ENCODE assay signal across 33 mouse cellular contexts in the genomic region with DNA sequence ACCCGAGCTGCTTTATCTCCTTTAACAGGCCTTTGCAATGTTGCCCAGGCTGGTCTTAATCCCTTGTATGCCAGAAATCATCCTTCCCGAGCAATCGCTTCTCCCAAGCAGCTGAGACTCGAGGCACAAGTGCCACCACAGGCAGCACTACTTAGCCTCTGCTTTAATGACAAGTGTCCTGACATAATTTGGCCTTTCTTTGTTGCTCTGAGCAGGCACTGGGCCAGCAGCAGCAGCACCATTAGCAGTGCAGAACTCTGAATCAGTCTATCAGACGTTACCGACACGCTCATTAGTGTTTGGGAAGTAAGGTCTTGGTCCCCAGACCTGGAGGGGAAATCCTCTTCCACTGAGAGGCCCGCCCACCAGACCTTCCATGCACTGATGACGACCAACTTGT. TPM values are rescaled to one million over a fixed set of nuclear protein-coding genes. Genes with fewer than 3 reads are reported as not detected.
DNase-seq lines count a peak whose midpoint lies in the region; ATAC-seq and TF ChIP-seq lines count a peak whose summit lies in the region.
"Had no signal": no experiment of that assay in that cellular context is flagged by ENCODE, and none has a peak within 500 bp of the region (broad histone marks: within the 10 kb centered on the region; RNA-seq: fewer than 3 reads in every experiment).

No protein-coding gene starts in this region.

- peak; percentile 19; the same call in 1 of the 2 replicates for ATAC-seq in forebrain, embryonic 13.5 days
- no peak for ATAC-seq in forebrain, postnatal 0 days
- no peak for ATAC-seq in intestine, embryonic 15.5 days
- ATAC-seq: forebrain, embryonic 16.5 days had no signal

- H3K27me3 ChIP-seq in forebrain, embryonic 13.5 days: no peaks in the 10 kb centered on the region
- H3K27me3 ChIP-seq in forebrain, postnatal 0 days (ENCODE audit: insufficient read depth, low read length): no peaks in the 10 kb centered on the region
- no peaks in the 10 kb centered on the region for H3K27me3 ChIP-seq in intestine, embryonic 15.5 days (replicated peaks)
- H3K27me3 ChIP-seq: embryonic facial prominence, embryonic 12.5 days; hindbrain, embryonic 12.5 days; hindbrain, embryonic 15.5 days had no signal

- 42% methylated on average over 9 of the region's 9 CpGs for WGBS in forebrain, embryonic 13.5 days
- WGBS in forebrain, postnatal 0 days: 33% methylated on average over 9 of the region's 9 CpGs
- WGBS in intestine, embryonic 15.5 days: 83% methylated on average over 9 of the region's 9 CpGs

- H3K27ac ChIP-seq in forebrain, embryonic 13.5 days: peak overlapping the region; percentile 66
- no peak overlapping the region for H3K27ac ChIP-seq in forebrain, postnatal 0 days (ENCODE audit: low read depth, low read length)
- H3K27ac ChIP-seq in layer of hippocampus, adult 2 months: peak overlapping the region; percentile 39; the same call in 1 of the 2 replicates
- no peak overlapping the region for H3K27ac ChIP-seq in intestine, embryonic 15.5 days
- H3K27ac ChIP-seq: embryonic facial prominence, embryonic 12.5 days; embryonic facial prominence, embryonic 15.5 days; gastrocnemius, adult 2 months; hindbrain, embryonic 12.5 days; hindbrain, embryonic 15.5 days had no signal

- H3K4me2 ChIP-seq in forebrain, embryonic 13.5 days: no peak overlapping the region
- no peak overlapping the region for H3K4me2 ChIP-seq in forebrain, postnatal 0 days (ENCODE audit: low read depth)
- no peak overlapping the region for H3K4me2 ChIP-seq in intestine, embryonic 15.5 days (replicated peaks)
- H3K4me2 ChIP-seq: embryonic facial prominence, embryonic 12.5 days; embryonic facial prominence, embryonic 15.5 days; heart, embryonic 11.5 days; hindbrain, embryonic 12.5 days; hindbrain, embryonic 15.5 days had no signal

- TF ChIP-seq CTCF in forebrain, postnatal 0 days (IDR thresholded peaks at IDR 0.05; ENCODE audit: low read depth): no peak
- TF ChIP-seq CTCF in layer of hippocampus, adult 2 months (conservative IDR thresholded peaks at IDR 0.05): no peak

- H3K4me1 ChIP-seq in forebrain, embryonic 13.5 days: peaks cover 28% of the 10 kb centered on the region
- no peaks in the 10 kb centered on the region for H3K4me1 ChIP-seq in forebrain, postnatal 0 days (ENCODE audit: insufficient read depth)
- no peaks in the 10 kb centered on the region for H3K4me1 ChIP-seq in intestine, embryonic 15.5 days (replicated peaks)

- H3K36me3 ChIP-seq in forebrain, embryonic 13.5 days (ENCODE audit: poor library complexity, severe bottlenecking): peaks cover 75% of the 10 kb centered on the region
- peaks cover 42% of the 10 kb centered on the region for H3K36me3 ChIP-seq in forebrain, postnatal 0 days (ENCODE audit: insufficient read depth)
- H3K36me3 ChIP-seq in intestine, embryonic 15.5 days: 0 out of 2 replicates have a peak, but pooled peaks cover 4% of the 10 kb centered on the region
- H3K36me3 ChIP-seq: embryonic facial prominence, embryonic 15.5 days; G1E had no signal

- no peak overlapping the region for H3K4me3 ChIP-seq in forebrain, embryonic 13.5 days
- no peak overlapping the region for H3K4me3 ChIP-seq in forebrain, postnatal 0 days (ENCODE audit: low read depth, low read length)
- no peak overlapping the region for H3K4me3 ChIP-seq in layer of hippocampus, adult 2 months
- H3K4me3 ChIP-seq in intestine, embryonic 15.5 days (replicated peaks): no peak overlapping the region
- H3K4me3 ChIP-seq: embryonic facial prominence, embryonic 12.5 days; embryonic facial prominence, embryonic 15.5 days; gastrocnemius, adult 2 months; hindbrain, embryonic 12.5 days; hindbrain, embryonic 15.5 days had no signal

- H3K9ac ChIP-seq in forebrain, embryonic 13.5 days: no peak overlapping the region; the same call in 1 of the 2 replicates
- no peak overlapping the region for H3K9ac ChIP-seq in forebrain, postnatal 0 days
- H3K9ac ChIP-seq in intestine, embryonic 15.5 days: no peak overlapping the region
- H3K9ac ChIP-seq: embryonic facial prominence, embryonic 12.5 days; embryonic facial prominence, embryonic 15.5 days; hindbrain, embryonic 12.5 days; hindbrain, embryonic 15.5 days had no signal

- DNase-seq in forebrain, postnatal 0 days: no peak
- DNase-seq in layer of hippocampus, adult 2 months (ENCODE audit: low spot score in 2 of 2): no peak
- DNase-seq in layer of hippocampus, adult 11-12 months (ENCODE audit: low spot score): no peak
- DNase-seq in Muller cell, postnatal 12 days (ENCODE audit: inconsistent ontology term): peak; percentile 24
- DNase-seq: adrenal gland, adult 2 months; adrenal gland, postnatal 14 days; B cell, adult 2 months; cerebellum, adult 11-12 months; cerebellum, adult 8-10 months; gastrocnemius, adult 2 months; gastrocnemius, postnatal 14 days; heart, adult 11 months; kidney, adult 11 months had no signal

- H3K9me3 ChIP-seq in forebrain, embryonic 13.5 days (replicated peaks): no peaks in the 10 kb centered on the region
- no peaks in the 10 kb centered on the region for H3K9me3 ChIP-seq in forebrain, postnatal 0 days (ENCODE audit: low read length)
- H3K9me3 ChIP-seq in intestine, embryonic 15.5 days: no peaks in the 10 kb centered on the region
- H3K9me3 ChIP-seq: embryonic facial prominence, embryonic 12.5 days; embryonic facial prominence, embryonic 15.5 days; G1E; hindbrain, embryonic 12.5 days; hindbrain, embryonic 15.5 days had no signal

RNA-seq across cellular contexts. Expression of a gene that starts 8.5 kb away (rescaled TPM):
- 40.8 and 41.0 TPM in 2 replicates for polyA plus RNA-seq in forebrain, embryonic 13.5 days (2015; fragmentation: Nextera tagmentation; extraction: Ambion mirVana)
- 56.6 and 60.3 TPM in 2 replicates for total RNA-seq in forebrain, postnatal 0 days (2014; rRNA removed)
- polyA plus RNA-seq in forebrain, postnatal 0 days (2015; fragmentation: Nextera tagmentation; extraction: Ambion mirVana): 45.5 and 46.4 TPM in 2 replicates
- total RNA-seq in layer of hippocampus, adult 2 months (2021): 10 to 100 TPM; 88.3 to 94.4 TPM
- polyA plus RNA-seq in intestine, embryonic 15.5 days (2015; fragmentation: Nextera tagmentation; extraction: Ambion mirVana): 7.6 and 7.9 TPM in 2 replicates
- total RNA-seq: common myeloid progenitor, adult 5-6 weeks had no signal
- polyA plus RNA-seq: G1E had no signal

RNA-seq across cellular contexts. Expression of a gene that starts 21.6 kb away (rescaled TPM):
- polyA plus RNA-seq in forebrain, embryonic 13.5 days (2015; fragmentation: Nextera tagmentation; extraction: Ambion mirVana): 0.27 and 0.31 TPM in 2 replicates
- 0.69 and 0.86 TPM in 2 replicates for total RNA-seq in forebrain, postnatal 0 days (2014; rRNA removed)
- polyA plus RNA-seq in forebrain, postnatal 0 days (2015; fragmentation: Nextera tagmentation; extraction: Ambion mirVana): 0.15 and 0.30 TPM in 2 replicates
- not detected for total RNA-seq in layer of hippocampus, adult 2 months (2021)
- 0.98 and 1.6 TPM in 2 replicates for polyA plus RNA-seq in intestine, embryonic 15.5 days (2015; fragmentation: Nextera tagmentation; extraction: Ambion mirVana)
- total RNA-seq: CH12.LX; G1E; hematopoietic stem cell, adult 5-6 weeks had no signal
- polyA plus RNA-seq: G1E had no signal

RNA-seq across cellular contexts. Expression of a gene that starts 32.9 kb away (rescaled TPM):
- 8.5 and 8.7 TPM in 2 replicates for polyA plus RNA-seq in forebrain, embryonic 13.5 days (2015; fragmentation: Nextera tagmentation; extraction: Ambion mirVana)
- total RNA-seq in forebrain, postnatal 0 days (2014; rRNA removed): 32.8 and 35.5 TPM in 2 replicates
- polyA plus RNA-seq in forebrain, postnatal 0 days (2015; fragmentation: Nextera tagmentation; extraction: Ambion mirVana): 25.1 and 31.0 TPM in 2 replicates
- 100 to 1,000 TPM; 149 to 155 TPM for total RNA-seq in layer of hippocampus, adult 2 months (2021)
- polyA plus RNA-seq in intestine, embryonic 15.5 days (2015; fragmentation: Nextera tagmentation; extraction: Ambion mirVana): 25.6 and 26.5 TPM in 2 replicates

RNA-seq across cellular contexts. Expression of a gene that starts 35.7 kb away (rescaled TPM):
- not detected in 2 replicates for polyA plus RNA-seq in forebrain, embryonic 13.5 days (2015; fragmentation: Nextera tagmentation; extraction: Ambion mirVana)
- not detected in 2 replicates for total RNA-seq in forebrain, postnatal 0 days (2014; rRNA removed)
- not detected in 2 replicates for polyA plus RNA-seq in forebrain, postnatal 0 days (2015; fragmentation: Nextera tagmentation; extraction: Ambion mirVana)
- total RNA-seq in layer of hippocampus, adult 2 months (2021): not detected
- polyA plus RNA-seq in intestine, embryonic 15.5 days (2015; fragmentation: Nextera tagmentation; extraction: Ambion mirVana): not detected in 2 replicates
- total RNA-seq: adrenal gland, adult 2 months; adrenal gland, postnatal 14 days; adrenal gland, postnatal 4 days; CH12.LX; common myeloid progenitor, adult 5-6 weeks; G1E; gastrocnemius, adult 2 months; gastrocnemius, postnatal 14 days; gastrocnemius, postnatal 4 days; heart, adult 8-10 months; heart, postnatal 25 days; hematopoietic stem cell, adult 5-6 weeks had no signal
- polyA plus RNA-seq: adrenal gland, adult 2 months; embryonic facial prominence, embryonic 12.5 days; embryonic facial prominence, embryonic 15.5 days; forebrain, embryonic 16.5 days; frontal cortex, adult 2 months; G1E; heart, embryonic 11.5 days; heart, embryonic 14.5 days; heart, postnatal 0 days; hindbrain, embryonic 12.5 days; hindbrain, embryonic 15.5 days; intestine, embryonic 14.5 days had no signal

RNA-seq across cellular contexts. Expression of a gene that starts 52.9 kb away (rescaled TPM):
- polyA plus RNA-seq in forebrain, embryonic 13.5 days (2015; fragmentation: Nextera tagmentation; extraction: Ambion mirVana): 0.14 TPM in 1 of 2 replicates, not detected in the other
- total RNA-seq in forebrain, postnatal 0 days (2014; rRNA removed): 0.31 TPM in 1 of 2 replicates, not detected in the other
- not detected in 2 replicates for polyA plus RNA-seq in forebrain, postnatal 0 days (2015; fragmentation: Nextera tagmentation; extraction: Ambion mirVana)
- not detected for total RNA-seq in layer of hippocampus, adult 2 months (2021)
- 0.13 TPM in 2 replicates for polyA plus RNA-seq in intestine, embryonic 15.5 days (2015; fragmentation: Nextera tagmentation; extraction: Ambion mirVana)
- total RNA-seq: adrenal gland, adult 2 months; adrenal gland, postnatal 14 days; CH12.LX; common myeloid progenitor, adult 5-6 weeks; G1E; gastrocnemius, adult 2 months; gastrocnemius, postnatal 14 days; hematopoietic stem cell, adult 5-6 weeks had no signal
- polyA plus RNA-seq: forebrain, embryonic 16.5 days; G1E; intestine, embryonic 14.5 days had no signal

Comparison
In these comparisons a context has a peak if more than half of its experiments do, and no peak if none do; other contexts are left out.
1. H3K27ac ChIP-seq: peak in forebrain, embryonic 13.5 days (single experiment) and layer of hippocampus, adult 2 months (single experiment); none in forebrain, postnatal 0 days (single experiment) and intestine, embryonic 15.5 days (single experiment).